Mouse (Mus musculus) embryonic facial prominence, embryonic 11.5 days (tissue): ENCODE data around the gene Itgb3bp. TPM values are rescaled to one million over a fixed set of nuclear protein-coding genes. Genes with fewer than 3 reads are reported as not detected.

Experiments
- polyA plus RNA-seq: library from polyadenylated mRNA; unstranded; fragments of >200 nt; fragmentation: Nextera tagmentation; extraction: Ambion mirVana; gene quantifications from 2 replicates; pipeline ENCODE4 v1.2.1, GENCODE M21; 2014

Gene Itgb3bp
- polyA plus RNA-seq, 1 experiment from 2014 or later: 56.8 TPM

Other genes with a start within 250 kb of the Itgb3bp start
- gene Alg6, start 214.1 kb downstream of the Itgb3bp start, polyA plus RNA-seq: 19.8 and 20.4 TPM in 2 replicates
- gene Efcab7, start 100.6 kb downstream of the Itgb3bp start, polyA plus RNA-seq: 29.5 and 35.1 TPM in 2 replicates
- gene Pgm1, start 399 bp downstream of the Itgb3bp start, polyA plus RNA-seq: 53.8 and 58.2 TPM in 2 replicates
- 15.5 and 17.3 TPM in 2 replicates for gene Ror1, start 166.0 kb upstream of the Itgb3bp start, polyA plus RNA-seq